Mouse (Mus musculus) MEL (cell line): ENCODE results near the gene Tmem132d. TPM values are rescaled to one million over a fixed set of nuclear protein-coding genes. Genes with fewer than 3 reads are reported as not detected.

ENCODE experiments used
- DNase-seq: peaks from one replicate; pipeline ENCODE4 v3.0.0; 2011; ENCODE audit warnings: low read depth, low spot score
- H3K27ac ChIP-seq: 2 replicates; pipeline ENCODE4 v1.5.1; 2012; ENCODE audit warnings: low read depth, mild to moderate bottlenecking, control low read depth, low read length, moderate library complexity; ENCODE audit not compliant: control insufficient read depth
- H3K27me3 ChIP-seq, 2 experiments: fragments of 150-350 bp in 1 of 2; sonication (generic) in 1 of 2; 2 replicates each; pipeline ENCODE4 v1.6.1; 2012; ENCODE audit warnings: low read length in 2 of 2, mild to moderate bottlenecking in 2 of 2, improper control_type of control experiment in 1 of 2, moderate library complexity in 1 of 2; ENCODE audit not compliant: insufficient read depth in 2 of 2, control insufficient read depth in 1 of 2
- H3K36me3 ChIP-seq, 2 experiments: 2 replicates each; pipeline ENCODE4 v1.6.1; 2012 to 2014; ENCODE audit warnings: low read length in 2 of 2, improper control_type of control experiment in 1 of 2, inconsistent platforms in 1 of 2, mild to moderate bottlenecking in 1 of 2; ENCODE audit not compliant: insufficient read depth in 2 of 2, control insufficient read depth in 1 of 2
- H3K4me1 ChIP-seq, 2 experiments: fragments of 150-350 bp in 1 of 2; sonication (generic) in 1 of 2; 2 replicates each; pipeline ENCODE4 v1.6.1; 2012; ENCODE audit warnings: low read length in 2 of 2, improper control_type of control experiment in 1 of 2, mild to moderate bottlenecking in 1 of 2; ENCODE audit not compliant: insufficient read depth in 2 of 2, control insufficient read depth in 1 of 2
- H3K4me3 ChIP-seq, 2 experiments: fragments of 150-350 bp in 1 of 2; sonication (generic) in 1 of 2; 2 replicates each; pipeline ENCODE4 v1.5.1; 2012; ENCODE audit warnings: low read depth in 2 of 2, low read length in 2 of 2, mild to moderate bottlenecking in 2 of 2, moderate library complexity in 2 of 2, control low read depth in 1 of 2, improper control_type of control experiment in 1 of 2; ENCODE audit not compliant: control insufficient read depth in 1 of 2, insufficient read depth in 1 of 2
- H3K79me2 ChIP-seq: 2 replicates; pipeline ENCODE4 v1.6.1; 2012; ENCODE audit warnings: mild to moderate bottlenecking, low read length, moderate library complexity; ENCODE audit not compliant: control insufficient read depth, poor library complexity, insufficient read depth
- H3K9ac ChIP-seq: 2 replicates; pipeline ENCODE4 v1.6.1; 2012; ENCODE audit warnings: low read depth, mild to moderate bottlenecking, control low read depth, low read length, moderate library complexity; ENCODE audit not compliant: control insufficient read depth, poor library complexity, severe bottlenecking
- H3K9me3 ChIP-seq: fragments of 150-350 bp; sonication (generic); replicated peaks from 2 replicates; pipeline ENCODE4 v1.6.1; 2012; ENCODE audit warnings: mild to moderate bottlenecking, low read length, improper control_type of control experiment, moderate library complexity; ENCODE audit not compliant: insufficient read depth
- CTCF ChIP-seq, 3 experiments: IDR thresholded peaks in 2 of 3; conservative IDR thresholded peaks in 1 of 3; 2 replicates each; pipeline ENCODE4 v1.5.1; 2011 to 2012; ENCODE audit warnings: low read length in 3 of 3, low read depth in 2 of 3, mild to moderate bottlenecking in 2 of 3, improper control_type of control experiment in 1 of 3, inconsistent platforms in 1 of 3, mixed read lengths in 1 of 3, moderate library complexity in 1 of 3; ENCODE audit not compliant: control insufficient read depth in 1 of 3, insufficient read depth in 1 of 3, poor library complexity in 1 of 3, severe bottlenecking in 1 of 3
- E2F4 ChIP-seq: IDR thresholded peaks from 2 replicates; pipeline ENCODE4 v1.6.1; 2011; ENCODE audit warnings: low read depth, low read length, improper control_type of control experiment, borderline replicate concordance
- EP300 ChIP-seq, 2 experiments: IDR thresholded peaks; 2 replicates each; pipeline ENCODE4 v1.6.1; 2011; ENCODE audit warnings: improper control_type of control experiment in 2 of 2, low read length in 2 of 2, low read depth in 1 of 2, mild to moderate bottlenecking in 1 of 2
- GABPA ChIP-seq: IDR thresholded peaks from 2 replicates; pipeline ENCODE4 v1.6.1; 2012; ENCODE audit warnings: low read depth, mild to moderate bottlenecking, inconsistent platforms, low read length, improper control_type of control experiment, moderate library complexity
- HCFC1 ChIP-seq: IDR thresholded peaks from 2 replicates; pipeline ENCODE4 v1.6.1; 2012; ENCODE audit warnings: low read depth, mild to moderate bottlenecking, inconsistent platforms, low read length, improper control_type of control experiment, moderate library complexity
- MAFK ChIP-seq: IDR thresholded peaks from 2 replicates; pipeline ENCODE4 v1.6.1; 2011; ENCODE audit warnings: low read depth, mild to moderate bottlenecking, low read length, improper control_type of control experiment, borderline replicate concordance
- MAX ChIP-seq: IDR thresholded peaks from 2 replicates; pipeline ENCODE4 v1.6.1; 2011; ENCODE audit warnings: low read length, improper control_type of control experiment
- MYC ChIP-seq: IDR thresholded peaks from 2 replicates; pipeline ENCODE4 v1.6.1; 2011; ENCODE audit warnings: low read depth, mild to moderate bottlenecking, low read length, improper control_type of control experiment, moderate library complexity
- POLR2A ChIP-seq, 2 experiments: IDR thresholded peaks; 2 replicates each; pipeline ENCODE4 v1.6.1; 2011 to 2012; ENCODE audit warnings: low read length in 2 of 2, mild to moderate bottlenecking in 2 of 2, control low read depth in 1 of 2, improper control_type of control experiment in 1 of 2, low read depth in 1 of 2, moderate library complexity in 1 of 2; ENCODE audit not compliant: control insufficient read depth in 1 of 2, insufficient read depth in 1 of 2, poor library complexity in 1 of 2
- POLR2AphosphoS2 ChIP-seq: IDR thresholded peaks from 2 replicates; pipeline ENCODE4 v1.6.1; 2011; ENCODE audit warnings: low read length, improper control_type of control experiment
- RCOR1 ChIP-seq: IDR thresholded peaks from 2 replicates; pipeline ENCODE4 v1.6.1; 2012; ENCODE audit warnings: low read depth, mild to moderate bottlenecking, inconsistent platforms, low read length, improper control_type of control experiment
- SIN3A ChIP-seq: IDR thresholded peaks from 2 replicates; pipeline ENCODE4 v1.6.1; 2012; ENCODE audit warnings: low read length, improper control_type of control experiment, inconsistent platforms
- SMC3 ChIP-seq: IDR thresholded peaks from 2 replicates; pipeline ENCODE4 v1.6.1; 2011; ENCODE audit warnings: low read depth, low read length, improper control_type of control experiment
- TAL1 ChIP-seq: IDR thresholded peaks from 2 replicates; pipeline ENCODE4 v1.6.1; 2012; ENCODE audit warnings: mild to moderate bottlenecking, inconsistent platforms, low read length, moderate library complexity, mixed read lengths
- TBP ChIP-seq: IDR thresholded peaks from 2 replicates; pipeline ENCODE4 v1.8.0; 2011; ENCODE audit warnings: low read depth, low read length, improper control_type of control experiment
- UBTF ChIP-seq: IDR thresholded peaks from 2 replicates; pipeline ENCODE4 v1.6.1; 2012; ENCODE audit warnings: low read depth, mild to moderate bottlenecking, inconsistent platforms, low read length, improper control_type of control experiment, moderate library complexity, borderline replicate concordance; ENCODE audit not compliant: insufficient read depth
- USF1 ChIP-seq: IDR thresholded peaks from 2 replicates; pipeline ENCODE4 v1.6.1; 2014; ENCODE audit warnings: low read depth, mild to moderate bottlenecking, inconsistent platforms, low read length, improper control_type of control experiment, moderate library complexity
- ZMIZ1 ChIP-seq: IDR thresholded peaks from 2 replicates; pipeline ENCODE4 v1.6.1; 2012; ENCODE audit warnings: low read depth, mild to moderate bottlenecking, inconsistent platforms, low read length, improper control_type of control experiment, moderate library complexity
- polyA plus RNA-seq, 2 experiments: library from polyadenylated mRNA; stranded (reverse) in 1 of 2; unstranded in 1 of 2; fragments of >175 nt in 1 of 2; fragments of >200 nt in 1 of 2; gene quantifications; 2 replicates each; pipeline versions ENCODE4 v1.2.1 to v1.2.4; 2012; ENCODE audit warnings: low replicate concordance in 2 of 2, low read depth in 1 of 2; ENCODE audit not compliant: insufficient read length in 2 of 2, insufficient read depth in 1 of 2, missing spikeins in 1 of 2
- total RNA-seq: library from RNA; depleted of rRNA; stranded (reverse); fragments of 300-350 nt; gene quantifications from 2 replicates; pipeline ENCODE4 v1.2.3, GENCODE M21; 2012

Gene Tmem132d
- total and polyA plus RNA-seq, 3 experiments, result not detected

GRCm38 (mm10) chr5:128422090-128422489 lies 10.8 kb downstream of the Tmem132d start:
- Histone ChIP-seq H3K27ac (no peak overlapping the region), H3K27me3 (no peaks in the 10 kb centered on the region), H3K36me3 (no peaks in the 10 kb centered on the region), H3K79me2 (no peaks in the 10 kb centered on the region), H3K9ac (no peak overlapping the region), H3K9me3 (no peaks in the 10 kb centered on the region), H3K4me3 (no peak overlapping the region), H3K4me1 (no peaks in the 10 kb centered on the region)
- DNase-seq, result peak; percentile 3
- TF ChIP-seq CTCF (IDR thresholded peaks at IDR 0.05 in 2 of 3, conservative IDR thresholded peaks at IDR 0.05 in 1 of 3; ENCODE audit: control insufficient read depth in 1 of 3, insufficient read depth in 1 of 3, low read depth in 2 of 3, low read length in 3 of 3, poor library complexity in 1 of 3, severe bottlenecking in 1 of 3) (peak in 2 of 3 experiments; percentile 3 to 7; a peak in 1 of 6 replicates), MAFK (no peak)

GRCm38 (mm10) chr5:128418149-128418710 lies 14.6 kb downstream of the Tmem132d start:
- Histone ChIP-seq H3K9me3 (no peaks in the 10 kb centered on the region), H3K4me3 (no peak overlapping the region)

GRCm38 (mm10) chr5:128414056-128414455 lies 18.8 kb downstream of the Tmem132d start:
- Histone ChIP-seq H3K27me3 (no peaks in the 10 kb centered on the region), H3K36me3 (no peaks in the 10 kb centered on the region), H3K9ac (no peak overlapping the region), H3K9me3 (no peaks in the 10 kb centered on the region), H3K79me2 (no peaks in the 10 kb centered on the region), H3K27ac (no peak overlapping the region), H3K4me1 (no peaks in the 10 kb centered on the region), H3K4me3 (no peak overlapping the region)
- no peak for DNase-seq
- TF ChIP-seq USF1 (no peak), MAFK (no peak), UBTF (no peak), SIN3A (no peak), TBP (no peak), RCOR1 (no peak), HCFC1 (no peak), POLR2A (IDR thresholded peaks at IDR 0.05; ENCODE audit: control insufficient read depth in 1 of 2, insufficient read depth in 1 of 2, low read depth in 1 of 2, low read length in 2 of 2, poor library complexity in 1 of 2) (no peak), SMC3 (no peak), MYC (no peak), MAX (no peak)

More at GRCm38 (mm10) chr5:128418149-128418710, 14.6 kb downstream of the Tmem132d start:
- Histone ChIP-seq H3K9ac (no peak overlapping the region), H3K27me3 (no peaks in the 10 kb centered on the region), H3K36me3 (no peaks in the 10 kb centered on the region), H3K79me2 (no peaks in the 10 kb centered on the region), H3K4me1 (no peaks in the 10 kb centered on the region), H3K27ac (no peak overlapping the region)
- DNase-seq, result no peak
- TF ChIP-seq MAFK (no peak), TAL1 (no peak), POLR2AphosphoS2 (no peak), EP300 (IDR thresholded peaks at IDR 0.05; ENCODE audit: low read depth in 1 of 2, low read length in 2 of 2) (no peak), SMC3 (no peak), GABPA (no peak), E2F4 (no peak), ZMIZ1 (no peak), HCFC1 (no peak)
